9 mouse cellular contexts compared by ENCODE assay signal in the genomic region with DNA sequence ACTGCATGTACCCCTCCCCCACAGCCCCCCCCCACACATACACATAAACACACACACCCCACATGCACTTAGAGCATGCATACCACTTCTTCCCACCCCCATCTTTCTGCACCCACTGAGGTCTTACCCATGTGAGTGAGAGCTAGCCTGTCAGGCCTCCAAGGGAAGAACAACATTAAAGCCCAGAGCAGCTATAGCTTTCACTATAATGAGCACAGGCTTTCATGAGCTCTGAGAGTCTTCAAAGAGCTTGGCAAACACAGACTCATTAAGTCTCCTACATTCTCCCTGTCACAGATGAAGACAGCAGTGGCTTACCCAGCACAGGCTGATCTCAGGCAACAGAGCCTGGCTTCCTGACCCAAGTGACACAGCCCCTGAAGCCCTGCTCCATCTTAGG.
DNase-seq lines count a peak whose midpoint lies in the region; ATAC-seq and TF ChIP-seq lines count a peak whose summit lies in the region.
"Had no signal": no experiment of that assay in that cellular context is flagged by ENCODE, and none has a peak within 500 bp of the region (broad histone marks: within the 10 kb centered on the region; RNA-seq: fewer than 3 reads in every experiment).

No protein-coding gene starts in this region.

- no peaks in the 10 kb centered on the region for H3K9me3 ChIP-seq in lung, embryonic 14.5 days (ENCODE audit: low read depth, low read length)
- no peaks in the 10 kb centered on the region for H3K9me3 ChIP-seq in limb, embryonic 13.5 days

- no peak overlapping the region for H3K4me2 ChIP-seq in lung, embryonic 14.5 days
- H3K4me2 ChIP-seq in limb, embryonic 13.5 days (replicated peaks) = no peak overlapping the region

- TF ChIP-seq CTCF in lung, embryonic 14.5 days (IDR thresholded peaks at IDR 0.05; ENCODE audit: low read depth) = no peak

- H3K27ac ChIP-seq in lung, embryonic 14.5 days (ENCODE audit: low read depth) = peak overlapping the region; percentile 56; the same call in 1 of the 2 replicates
- no peak overlapping the region for H3K27ac ChIP-seq in limb, embryonic 13.5 days

- no peak for ATAC-seq in cerebellum, adult (ENCODE audit: insufficient number of reproducible peaks, low FRiP score, low TSS enrichment)
- ATAC-seq in lung, embryonic 14.5 days (ENCODE audit: insufficient read depth) = peak; percentile 9; the same call in 1 of the 2 replicates
- ATAC-seq in activated CD4-positive, CD25-positive, alpha-beta regulatory T cell, adult 4 months = peak; percentile 10
- ATAC-seq in limb, embryonic 13.5 days (ENCODE audit: low FRiP score, low read depth) = 0 out of 2 replicates have a peak, but pooled peaks have one; percentile 12

- no peak overlapping the region for H3K9ac ChIP-seq in lung, embryonic 14.5 days
- no peak overlapping the region for H3K9ac ChIP-seq in limb, embryonic 13.5 days
- H3K9ac ChIP-seq: liver, postnatal 0 days had no signal

- no peaks in the 10 kb centered on the region for H3K36me3 ChIP-seq in lung, embryonic 14.5 days (ENCODE audit: insufficient read depth)
- no peaks in the 10 kb centered on the region for H3K36me3 ChIP-seq in limb, embryonic 13.5 days

- H3K4me3 ChIP-seq in lung, embryonic 14.5 days (ENCODE audit: low read depth, low read length) = no peak overlapping the region
- no peak overlapping the region for H3K4me3 ChIP-seq in limb, embryonic 13.5 days

- H3K27me3 ChIP-seq in lung, embryonic 14.5 days (ENCODE audit: insufficient read depth, low read length) = no peaks in the 10 kb centered on the region
- no peaks in the 10 kb centered on the region for H3K27me3 ChIP-seq in limb, embryonic 13.5 days

- H3K4me1 ChIP-seq in lung, embryonic 14.5 days (ENCODE audit: insufficient read depth) = peaks cover 11% of the 10 kb centered on the region; the same call in 1 of the 2 replicates
- peaks cover 19% of the 10 kb centered on the region for H3K4me1 ChIP-seq in limb, embryonic 13.5 days

- DNase-seq in cerebellum, adult 9-10 months = peak; percentile 16
- DNase-seq in lung, embryonic 14.5 days = peak; percentile 26
- DNase-seq in lung, postnatal 10 days = no peak
- DNase-seq in kidney, postnatal 25 days = no peak
- DNase-seq in cerebellum, postnatal 25 days = no peak

Comparison
In these comparisons a context has a peak if more than half of its experiments do, and no peak if none do; other contexts are left out.
1. DNase-seq: peak in cerebellum, adult 9-10 months (single experiment) and lung, embryonic 14.5 days (single experiment); none in lung, postnatal 10 days (single experiment), kidney, postnatal 25 days (0 of 2) and cerebellum, postnatal 25 days (0 of 2).